Mouse (Mus musculus): Measurements from ENCODE around the gene Gm11437.

Gm11437 gene

GRCm38 (mm10) chr11:84167046-84167526 lies at the start of gene Gm11437:
Gene Gm11437, minus strand, starts transcription at chr11:84167476.
- no peak for DNase-seq

- no peak for DNase-seq
These were observed 43.6 kb upstream of the Gm11437 start for GRCm38 (mm10) chr11:84210876-84211275.

- no peak for DNase-seq
These were observed 38.5 kb upstream of the Gm11437 start for GRCm38 (mm10) chr11:84205776-84206175.

- DNase-seq = peak; percentile 17
These were observed 30.5 kb upstream of the Gm11437 start for GRCm38 (mm10) chr11:84197607-84198402.

- no peak for DNase-seq
These were observed 27.5 kb upstream of the Gm11437 start for GRCm38 (mm10) chr11:84194751-84195150.

- DNase-seq = peak; percentile 33
These were observed 26.0 kb upstream of the Gm11437 start for GRCm38 (mm10) chr11:84193249-84193648.

GRCm38 (mm10) chr11:84190581-84191233 lies 23.4 kb upstream of the Gm11437 start:
- no peak for DNase-seq

- DNase-seq = no peak
These were observed 21.3 kb upstream of the Gm11437 start for GRCm38 (mm10) chr11:84188530-84188929.

GRCm38 (mm10) chr11:84181286-84181685 lies 14.0 kb upstream of the Gm11437 start:
- peak; percentile 39 for DNase-seq

- DNase-seq = peak; percentile 75
These were observed 12.8 kb upstream of the Gm11437 start for GRCm38 (mm10) chr11:84179954-84180598.

- peak; percentile 97 for DNase-seq
These were observed 12.1 kb upstream of the Gm11437 start for GRCm38 (mm10) chr11:84179226-84179953.

GRCm38 (mm10) chr11:84178571-84178970 lies 11.3 kb upstream of the Gm11437 start:
- DNase-seq = no peak

GRCm38 (mm10) chr11:84172539-84173435 lies 5.5 kb upstream of the Gm11437 start:
- DNase-seq = no peak

- DNase-seq = peak; percentile 78
These were observed 1.5 kb upstream of the Gm11437 start for GRCm38 (mm10) chr11:84168701-84169288.

GRCm38 (mm10) chr11:84164561-84164960 lies 2.7 kb downstream of the Gm11437 start:
- DNase-seq = no peak

- DNase-seq = no peak
These were observed 3.2 kb downstream of the Gm11437 start for GRCm38 (mm10) chr11:84164123-84164522.

- DNase-seq = no peak
These were observed 10.6 kb downstream of the Gm11437 start for GRCm38 (mm10) chr11:84156535-84157262.

- DNase-seq = peak; percentile 28
These were observed 16.4 kb downstream of the Gm11437 start for GRCm38 (mm10) chr11:84150884-84151283.

GRCm38 (mm10) chr11:84146081-84146480 lies 21.2 kb downstream of the Gm11437 start:
- no peak for DNase-seq

GRCm38 (mm10) chr11:84145201-84145798 lies 22.0 kb downstream of the Gm11437 start:
- DNase-seq = no peak

Measured in lung, postnatal 36 days (tissue).